Mouse (Mus musculus): Measurements from ENCODE around the gene Otud7a. TPM values are rescaled to one million over a fixed set of nuclear protein-coding genes. Genes with fewer than 3 reads are reported as not detected.
A peak's percentile ranks its signal among the peaks of the same experiment; 100 is the strongest.
"Not testable (repeated sequence)": the region's sequence is repeated elsewhere in the genome, so short reads cannot be mapped to it uniquely, and the experiment has no call there.

Gene Otud7a
- total RNA-seq, 2 experiments from 2014 or later: 0.70 to 1.3 TPM

- DNase-seq (ENCODE audit: low spot score in 2 of 2): no peak
These were observed 111.8 kb downstream of the Otud7a start for GRCm38 (mm10) chr7:63556324-63556723.

- no peak for DNase-seq (ENCODE audit: low spot score in 2 of 2)
These were observed 114.4 kb downstream of the Otud7a start for GRCm38 (mm10) chr7:63558918-63559317.

GRCm38 (mm10) chr7:63559679-63560078 is 115.1 kb downstream of the Otud7a start:
- DNase-seq (ENCODE audit: low spot score in 2 of 2): no peak

- DNase-seq (ENCODE audit: low spot score in 2 of 2): no peak
These were observed 138.8 kb downstream of the Otud7a start for GRCm38 (mm10) chr7:63583310-63583709.

- no peak for DNase-seq (ENCODE audit: low spot score in 2 of 2)
These were observed 141.8 kb downstream of the Otud7a start for GRCm38 (mm10) chr7:63586184-63586870.

GRCm38 (mm10) chr7:63590305-63590704 is 145.8 kb downstream of the Otud7a start:
- DNase-seq (ENCODE audit: low spot score in 2 of 2): no peak

- DNase-seq (ENCODE audit: low spot score in 2 of 2): no peak
These were observed 146.8 kb downstream of the Otud7a start for GRCm38 (mm10) chr7:63591322-63591721.

- DNase-seq (ENCODE audit: low spot score in 2 of 2): no peak
These were observed 147.5 kb downstream of the Otud7a start for GRCm38 (mm10) chr7:63592061-63592460.

- DNase-seq (ENCODE audit: low spot score in 2 of 2): no peak
These were observed 160.3 kb downstream of the Otud7a start for GRCm38 (mm10) chr7:63604827-63605226.

GRCm38 (mm10) chr7:63617018-63617417 is 172.5 kb downstream of the Otud7a start:
- DNase-seq (ENCODE audit: low spot score in 2 of 2): no peak

GRCm38 (mm10) chr7:63620776-63621340 is 176.3 kb downstream of the Otud7a start:
- no peak for DNase-seq (ENCODE audit: low spot score in 2 of 2)

GRCm38 (mm10) chr7:63637651-63638050 is 193.1 kb downstream of the Otud7a start:
- no peak for DNase-seq (ENCODE audit: low spot score in 2 of 2)

- no peak for DNase-seq (ENCODE audit: low spot score in 2 of 2)
These were observed 199.5 kb downstream of the Otud7a start for GRCm38 (mm10) chr7:63644002-63644401.

- DNase-seq (ENCODE audit: low spot score in 2 of 2): no peak
These were observed 202.6 kb downstream of the Otud7a start for GRCm38 (mm10) chr7:63647136-63647535.

GRCm38 (mm10) chr7:63660261-63660660 is 215.7 kb downstream of the Otud7a start:
- no peak for DNase-seq (ENCODE audit: low spot score in 2 of 2)

GRCm38 (mm10) chr7:63662757-63663156 is 218.2 kb downstream of the Otud7a start:
- no peak for DNase-seq (ENCODE audit: low spot score in 2 of 2)

- no peak for DNase-seq (ENCODE audit: low spot score in 2 of 2)
These were observed 220.9 kb downstream of the Otud7a start for GRCm38 (mm10) chr7:63665496-63665895.

GRCm38 (mm10) chr7:63667986-63668741 is 223.6 kb downstream of the Otud7a start:
- DNase-seq (ENCODE audit: low spot score in 2 of 2): no peak

- no peak for DNase-seq (ENCODE audit: low spot score in 2 of 2)
These were observed 224.4 kb downstream of the Otud7a start for GRCm38 (mm10) chr7:63668951-63669350.

GRCm38 (mm10) chr7:63670911-63671310 is 226.4 kb downstream of the Otud7a start:
- not testable (repeated sequence) for DNase-seq (ENCODE audit: low spot score in 2 of 2)

- peak in 1 of 2 experiments; percentile 29 for DNase-seq (ENCODE audit: low spot score in 2 of 2)
These were observed 227.4 kb downstream of the Otud7a start for GRCm38 (mm10) chr7:63671904-63672303.

GRCm38 (mm10) chr7:63676631-63677030 is 232.1 kb downstream of the Otud7a start:
- DNase-seq (ENCODE audit: low spot score in 2 of 2): no peak
